Mouse (Mus musculus) layer of hippocampus, adult 2 months (tissue): Measurements from ENCODE around the gene Nck1. TPM values are rescaled to one million over a fixed set of nuclear protein-coding genes. Genes with fewer than 3 reads are reported as not detected.

Experiments used
- DNase-seq, 2 experiments: peaks; one replicate each; pipeline ENCODE4 v3.0.0; 2022; ENCODE audit warnings: low spot score in 2 of 2
- H3K27ac ChIP-seq: fragments of 200-600 bp; 2 replicates; pipeline ENCODE4 v1.8.1; 2022
- H3K4me3 ChIP-seq: fragments of 200-600 bp; 2 replicates; pipeline ENCODE4 v1.8.1; 2022; ENCODE audit warnings: mild to moderate bottlenecking
- CTCF ChIP-seq: fragments of 200-600 bp; conservative IDR thresholded peaks from 2 replicates; pipeline ENCODE4 v1.8.1; 2022; ENCODE audit warnings: antibody characterized with exemption, mild to moderate bottlenecking, moderate library complexity
- total RNA-seq, 2 experiments: library from RNA; stranded (reverse); gene quantifications; 2 replicates each; pipeline ENCODE4 v1.2.3; 2021

Gene Nck1
- total RNA-seq, 2 experiments from 2014 or later = 32.5 to 35.2 TPM

- Histone ChIP-seq H3K27ac (peak overlapping the region; percentile 86), H3K4me3 (peak overlapping the region; percentile 91)
- TF ChIP-seq CTCF = peak; percentile 50
- peak in 1 of 2 experiments; percentile 45 for DNase-seq
Observed at GRCm38 (mm10) chr9:100569798-100570625, 24.1 kb upstream of the Nck1 start.

- DNase-seq = peak in 1 of 2 experiments; percentile 21
- no peak overlapping the region for H3K27ac ChIP-seq
- H3K4me3 ChIP-seq = no peak overlapping the region
- no peak for TF ChIP-seq CTCF
Observed at GRCm38 (mm10) chr9:100560251-100560890, 14.4 kb upstream of the Nck1 start.

- Histone ChIP-seq H3K4me3 (no peak overlapping the region), H3K27ac (no peak overlapping the region)
- no peak for DNase-seq
- no peak for TF ChIP-seq CTCF
Observed at GRCm38 (mm10) chr9:100558991-100559390, 13.1 kb upstream of the Nck1 start.

- no peak for TF ChIP-seq CTCF
- Histone ChIP-seq H3K27ac (no peak overlapping the region), H3K4me3 (no peak overlapping the region)
- no peak for DNase-seq
Observed at GRCm38 (mm10) chr9:100558023-100558573, 12.2 kb upstream of the Nck1 start.

GRCm38 (mm10) chr9:100555686-100556085 lies 9.8 kb upstream of the Nck1 start:
- no peak for TF ChIP-seq CTCF
- no peak for DNase-seq
- H3K27ac ChIP-seq = no peak overlapping the region
- H3K4me3 ChIP-seq = no peak overlapping the region

GRCm38 (mm10) chr9:100548313-100548712 lies 2.4 kb upstream of the Nck1 start:
- Histone ChIP-seq H3K4me3 (no peak overlapping the region), H3K27ac (no peak overlapping the region)
- peak; percentile 77 for TF ChIP-seq CTCF
- no peak for DNase-seq

GRCm38 (mm10) chr9:100546594-100546910 lies 618 bp upstream of the Nck1 start:
- Histone ChIP-seq H3K4me3 (peak overlapping the region; percentile 99), H3K27ac (peak overlapping the region; percentile 99)
- peak in 1 of 2 experiments; percentile 12 for DNase-seq
- TF ChIP-seq CTCF = peak; percentile 38

- no peak for TF ChIP-seq CTCF
- H3K4me3 ChIP-seq = peak overlapping the region; percentile 99
- peak overlapping the region; percentile 99 for H3K27ac ChIP-seq
- no peak for DNase-seq
Observed at GRCm38 (mm10) chr9:100544948-100545714, 803 bp downstream of the Nck1 start.

GRCm38 (mm10) chr9:100535618-100536262 lies 10.2 kb downstream of the Nck1 start:
- peak in 1 of 2 experiments; percentile 26 for DNase-seq
- H3K4me3 ChIP-seq = no peak overlapping the region
- H3K27ac ChIP-seq = no peak overlapping the region
- TF ChIP-seq CTCF = no peak

- DNase-seq = no peak
- Histone ChIP-seq H3K4me3 (no peak overlapping the region), H3K27ac (no peak overlapping the region)
- TF ChIP-seq CTCF = no peak
Observed at GRCm38 (mm10) chr9:100534686-100535085, 11.2 kb downstream of the Nck1 start.

GRCm38 (mm10) chr9:100532847-100533505 lies 13.0 kb downstream of the Nck1 start:
- DNase-seq = no peak
- TF ChIP-seq CTCF = no peak
- no peak overlapping the region for H3K4me3 ChIP-seq
- H3K27ac ChIP-seq = no peak overlapping the region

GRCm38 (mm10) chr9:100531296-100531695 lies 14.6 kb downstream of the Nck1 start:
- TF ChIP-seq CTCF = no peak
- no peak for DNase-seq
- Histone ChIP-seq H3K4me3 (no peak overlapping the region), H3K27ac (no peak overlapping the region)
